Mouse (Mus musculus): Measurements from ENCODE around the gene Gpc6. TPM values are rescaled to one million over a fixed set of nuclear protein-coding genes. Genes with fewer than 3 reads are reported as not detected.

The Gpc6 gene
- polyA plus RNA-seq, 1 experiment from 2014 or later = 19.3 TPM

GRCm38 (mm10) chr14:118019314-118019713, 1094.2 kb downstream of the Gpc6 start:
- Histone ChIP-seq H3K4me2 (ENCODE audit: low read length) (no peak overlapping the region), H3K9ac (ENCODE audit: low read depth, low read length) (no peak overlapping the region), H3K27ac (ENCODE audit: low read depth, low read length) (no peak overlapping the region), H3K4me1 (ENCODE audit: control insufficient read depth, insufficient read depth, low read depth, low read length) (no peaks in the 10 kb centered on the region), H3K4me3 (ENCODE audit: low read length) (no peak overlapping the region), H3K9me3 (ENCODE audit: control insufficient read depth, low read length) (no peaks in the 10 kb centered on the region), H3K36me3 (ENCODE audit: control insufficient read depth, insufficient read depth, low read length) (no peaks in the 10 kb centered on the region), H3K27me3 (replicated peaks; ENCODE audit: control insufficient read depth, insufficient read depth, low read length) (no peaks in the 10 kb centered on the region)
- no peak for ATAC-seq
- WGBS = 84% methylated on average over 5 of the region's 5 CpGs

- Histone ChIP-seq H3K27me3 (replicated peaks; ENCODE audit: control insufficient read depth, insufficient read depth, low read length) (no peaks in the 10 kb centered on the region), H3K27ac (ENCODE audit: low read depth, low read length) (no peak overlapping the region), H3K4me3 (ENCODE audit: low read length) (no peak overlapping the region), H3K4me2 (ENCODE audit: low read length) (no peak overlapping the region), H3K4me1 (ENCODE audit: control insufficient read depth, insufficient read depth, low read depth, low read length) (no peaks in the 10 kb centered on the region), H3K9ac (ENCODE audit: low read depth, low read length) (no peak overlapping the region), H3K9me3 (ENCODE audit: control insufficient read depth, low read length) (no peaks in the 10 kb centered on the region), H3K36me3 (ENCODE audit: control insufficient read depth, insufficient read depth, low read length) (no peaks in the 10 kb centered on the region)
- peak; percentile 37; the same call in 1 of the 2 replicates for ATAC-seq
- WGBS = 39% methylated on average over 10 of the region's 10 CpGs
These were observed 1096.9 kb downstream of the Gpc6 start for GRCm38 (mm10) chr14:118021867-118022543.

Small RNAs within 50 kb of the gene (microRNA-seq; reads per million reads assigned to microRNA genes)
- not detected for gene Mir6239
